Mouse (Mus musculus) forebrain, embryonic 14.5 days (tissue): Measurements from ENCODE around the gene Tgm2. TPM values are rescaled to one million over a fixed set of nuclear protein-coding genes. Genes with fewer than 3 reads are reported as not detected.

ENCODE experiments used
- ATAC-seq: fragments of 200-750 bp; cut with Nextera tagmentation; 2 replicates; pipeline ENCODE4 v1.8.0; 2017; ENCODE audit warnings: mild to moderate bottlenecking, moderate library complexity
- DNase-seq: peaks from one replicate; pipeline ENCODE4 v3.0.0-alpha.2; 2015; ENCODE audit warnings: low spot score
- H3K27ac ChIP-seq: fragments of 300-500 bp; sonication (generic); 2 replicates; pipeline ENCODE4 v1.5.1; 2014; ENCODE audit warnings: low read depth, mild to moderate bottlenecking, control low read depth, low read length, moderate library complexity
- H3K27me3 ChIP-seq: fragments of 300-500 bp; sonication (generic); replicated peaks from 2 replicates; pipeline ENCODE4 v1.6.1; 2014; ENCODE audit warnings: low read length, control low read depth, mixed read lengths; ENCODE audit not compliant: control insufficient read depth, insufficient read depth
- H3K36me3 ChIP-seq: fragments of 300-500 bp; sonication (generic); 2 replicates; pipeline ENCODE4 v1.6.1; 2014; ENCODE audit warnings: low read length, control low read depth; ENCODE audit not compliant: control insufficient read depth, insufficient read depth
- H3K4me1 ChIP-seq: fragments of 300-500 bp; sonication (generic); 2 replicates; pipeline ENCODE4 v1.6.1; 2014; ENCODE audit warnings: antibody characterized with exemption, low read length, control low read depth; ENCODE audit not compliant: control insufficient read depth, insufficient read depth
- H3K4me2 ChIP-seq: fragments of 300-500 bp; sonication (generic); 2 replicates; pipeline ENCODE4 v1.6.1; 2014; ENCODE audit warnings: mild to moderate bottlenecking, control low read depth, low read length
- H3K4me3 ChIP-seq: fragments of 300-500 bp; sonication (generic); 2 replicates; pipeline ENCODE4 v1.5.1; 2014; ENCODE audit warnings: low read depth, low read length, control low read depth
- H3K9ac ChIP-seq: fragments of 300-500 bp; sonication (generic); 2 replicates; pipeline ENCODE4 v1.6.1; 2014; ENCODE audit warnings: mild to moderate bottlenecking, low read length, control low read depth, moderate library complexity
- H3K9me3 ChIP-seq: fragments of 300-500 bp; sonication (generic); replicated peaks from 2 replicates; pipeline ENCODE4 v1.6.1; 2016; ENCODE audit warnings: low read length, control low read depth, mixed read lengths; ENCODE audit not compliant: control insufficient read depth
- WGBS: fragments of 180-500 bp; shearing (Covaris S2); extraction: QIAGEN DNeasy Blood & Tissue Kit; methylation state at CpG from one replicate; pipeline ENCODE4 v1.1.7; 2014; 5-methylcytosine and 5-hydroxymethylcytosine counted together
- polyA plus RNA-seq: library from polyadenylated mRNA; unstranded; fragments of >200 nt; fragmentation: Nextera tagmentation; extraction: Ambion mirVana; gene quantifications from 2 replicates; pipeline ENCODE4 v1.2.1, GENCODE M21; 2014

The Tgm2 gene
- polyA plus RNA-seq, 1 experiment from 2014 or later, result 5.0 TPM

- H3K27me3 ChIP-seq, result no peaks in the 10 kb centered on the region
- H3K4me1 ChIP-seq, result peaks cover 24% of the 10 kb centered on the region
- H3K9ac ChIP-seq, result no peak overlapping the region
- DNase-seq, result peak; percentile 43
- no peaks in the 10 kb centered on the region for H3K9me3 ChIP-seq
- no peak overlapping the region for H3K27ac ChIP-seq
- H3K4me2 ChIP-seq, result no peak overlapping the region
- no peak overlapping the region for H3K4me3 ChIP-seq
- 43% methylated on average over 9 of the region's 9 CpGs for WGBS
- no peak for ATAC-seq
- H3K36me3 ChIP-seq, result no peaks in the 10 kb centered on the region
These were observed 34.6 kb upstream of the Tgm2 start for GRCm38 (mm10) chr2:158180797-158181196.

- Histone ChIP-seq H3K27me3 (no peaks in the 10 kb centered on the region), H3K4me3 (no peak overlapping the region; the same call in 1 of the 2 replicates), H3K9ac (no peak overlapping the region), H3K4me1 (peaks cover 24% of the 10 kb centered on the region), H3K27ac (peak overlapping the region; percentile 14; the same call in 1 of the 2 replicates), H3K4me2 (peak overlapping the region; percentile 33), H3K36me3 (no peaks in the 10 kb centered on the region), H3K9me3 (no peaks in the 10 kb centered on the region)
- 13% methylated on average over 18 of the region's 18 CpGs for WGBS
- ATAC-seq (peak; percentile 30; the same call in 1 of the 2 replicates), DNase-seq (peak; percentile 81)
These were observed 33.3 kb upstream of the Tgm2 start for GRCm38 (mm10) chr2:158179370-158180111.

GRCm38 (mm10) chr2:158178696-158179369 lies 32.6 kb upstream of the Tgm2 start:
- Histone ChIP-seq H3K27me3 (no peaks in the 10 kb centered on the region), H3K9me3 (no peaks in the 10 kb centered on the region), H3K36me3 (no peaks in the 10 kb centered on the region), H3K4me1 (peaks cover 24% of the 10 kb centered on the region), H3K27ac (no peak overlapping the region), H3K4me3 (no peak overlapping the region; the same call in 1 of the 2 replicates), H3K9ac (peak overlapping the region; percentile 5; the same call in 1 of the 2 replicates), H3K4me2 (peak overlapping the region; percentile 33)
- DNase-seq (peak; percentile 28), ATAC-seq (no peak; the same call in 1 of the 2 replicates)
- 11% methylated on average over 16 of the region's 19 CpGs for WGBS

GRCm38 (mm10) chr2:158178139-158178538 lies 31.9 kb upstream of the Tgm2 start:
- WGBS, result 75% methylated on average over 4 of the region's 4 CpGs
- DNase-seq (no peak), ATAC-seq (no peak)
- H3K4me2 ChIP-seq, result no peak overlapping the region
- peak overlapping the region; percentile 30; the same call in 1 of the 2 replicates for H3K27ac ChIP-seq
- no peak overlapping the region for H3K9ac ChIP-seq
- peaks cover 24% of the 10 kb centered on the region for H3K4me1 ChIP-seq
- no peaks in the 10 kb centered on the region for H3K9me3 ChIP-seq
- no peaks in the 10 kb centered on the region for H3K27me3 ChIP-seq
- no peak overlapping the region for H3K4me3 ChIP-seq
- H3K36me3 ChIP-seq, result no peaks in the 10 kb centered on the region

- H3K27me3 ChIP-seq, result no peaks in the 10 kb centered on the region
- peaks cover 24% of the 10 kb centered on the region for H3K4me1 ChIP-seq
- no peaks in the 10 kb centered on the region for H3K36me3 ChIP-seq
- no peaks in the 10 kb centered on the region for H3K9me3 ChIP-seq
- WGBS, result 2% methylated on average over 3 of the region's 3 CpGs
- DNase-seq, result peak; percentile 87
- ATAC-seq, result peak; percentile 63
- H3K27ac ChIP-seq, result peak overlapping the region; percentile 30
- H3K4me3 ChIP-seq, result no peak overlapping the region
- no peak overlapping the region for H3K9ac ChIP-seq
- H3K4me2 ChIP-seq, result no peak overlapping the region
These were observed 31.3 kb upstream of the Tgm2 start for GRCm38 (mm10) chr2:158177574-158177973.

- Histone ChIP-seq H3K4me3 (no peak overlapping the region), H3K9ac (no peak overlapping the region), H3K36me3 (no peaks in the 10 kb centered on the region), H3K27ac (no peak overlapping the region), H3K4me1 (peaks cover 20% of the 10 kb centered on the region), H3K27me3 (no peaks in the 10 kb centered on the region), H3K4me2 (no peak overlapping the region), H3K9me3 (no peaks in the 10 kb centered on the region)
- WGBS, result 94% methylated on average over 9 of the region's 9 CpGs
- DNase-seq (no peak), ATAC-seq (no peak)
These were observed 30.5 kb upstream of the Tgm2 start for GRCm38 (mm10) chr2:158176763-158177162.

- no peak for ATAC-seq
- Histone ChIP-seq H3K36me3 (no peaks in the 10 kb centered on the region), H3K4me2 (no peak overlapping the region), H3K4me1 (peaks cover 17% of the 10 kb centered on the region), H3K27ac (no peak overlapping the region), H3K9me3 (no peaks in the 10 kb centered on the region), H3K27me3 (no peaks in the 10 kb centered on the region), H3K4me3 (no peak overlapping the region), H3K9ac (no peak overlapping the region)
- no peak for DNase-seq
- 89% methylated on average over 3 of the region's 3 CpGs for WGBS
These were observed 29.2 kb upstream of the Tgm2 start for GRCm38 (mm10) chr2:158175433-158175832.

- WGBS, result 90% methylated on average over 15 of the region's 15 CpGs
- ATAC-seq, result no peak
- H3K4me3 ChIP-seq, result no peak overlapping the region
- H3K9me3 ChIP-seq, result no peaks in the 10 kb centered on the region
- peaks cover 17% of the 10 kb centered on the region for H3K4me1 ChIP-seq
- no peaks in the 10 kb centered on the region for H3K27me3 ChIP-seq
- no peak for DNase-seq
- H3K4me2 ChIP-seq, result no peak overlapping the region
- H3K36me3 ChIP-seq, result no peaks in the 10 kb centered on the region
- H3K9ac ChIP-seq, result no peak overlapping the region
- H3K27ac ChIP-seq, result no peak overlapping the region
These were observed 28.7 kb upstream of the Tgm2 start for GRCm38 (mm10) chr2:158174958-158175357.

GRCm38 (mm10) chr2:158174438-158174837 lies 28.2 kb upstream of the Tgm2 start:
- H3K9ac ChIP-seq, result no peak overlapping the region
- H3K4me1 ChIP-seq, result peaks cover 14% of the 10 kb centered on the region
- no peaks in the 10 kb centered on the region for H3K36me3 ChIP-seq
- H3K27me3 ChIP-seq, result no peaks in the 10 kb centered on the region
- DNase-seq, result no peak
- H3K27ac ChIP-seq, result no peak overlapping the region
- no peaks in the 10 kb centered on the region for H3K9me3 ChIP-seq
- no peak for ATAC-seq
- H3K4me2 ChIP-seq, result no peak overlapping the region
- 88% methylated on average over 5 of the region's 5 CpGs for WGBS
- no peak overlapping the region for H3K4me3 ChIP-seq
